Mouse (Mus musculus) lung, adult 2 months (tissue): ENCODE measurements at regions not wholly inside any gene's neighbourhood (a gene's known extent, or its start where the extent isn't known, plus 50 kb on each side); places are given as distances from the start of the nearest gene placed in this dataset.

Experiments
- CTCF ChIP-seq: fragments of 200-500 bp; IDR thresholded peaks from 2 replicates; pipeline ENCODE4 v1.5.1; 2011; ENCODE audit warnings: mild to moderate bottlenecking, low read length, control low read depth; ENCODE audit not compliant: insufficient read depth
- POLR2A ChIP-seq: fragments of 200-500 bp; IDR thresholded peaks from 2 replicates; pipeline ENCODE4 v1.6.1; 2011; ENCODE audit warnings: low read depth, mild to moderate bottlenecking, control low read depth, low read length, borderline replicate concordance; ENCODE audit errors: extremely low read depth

DNA sequence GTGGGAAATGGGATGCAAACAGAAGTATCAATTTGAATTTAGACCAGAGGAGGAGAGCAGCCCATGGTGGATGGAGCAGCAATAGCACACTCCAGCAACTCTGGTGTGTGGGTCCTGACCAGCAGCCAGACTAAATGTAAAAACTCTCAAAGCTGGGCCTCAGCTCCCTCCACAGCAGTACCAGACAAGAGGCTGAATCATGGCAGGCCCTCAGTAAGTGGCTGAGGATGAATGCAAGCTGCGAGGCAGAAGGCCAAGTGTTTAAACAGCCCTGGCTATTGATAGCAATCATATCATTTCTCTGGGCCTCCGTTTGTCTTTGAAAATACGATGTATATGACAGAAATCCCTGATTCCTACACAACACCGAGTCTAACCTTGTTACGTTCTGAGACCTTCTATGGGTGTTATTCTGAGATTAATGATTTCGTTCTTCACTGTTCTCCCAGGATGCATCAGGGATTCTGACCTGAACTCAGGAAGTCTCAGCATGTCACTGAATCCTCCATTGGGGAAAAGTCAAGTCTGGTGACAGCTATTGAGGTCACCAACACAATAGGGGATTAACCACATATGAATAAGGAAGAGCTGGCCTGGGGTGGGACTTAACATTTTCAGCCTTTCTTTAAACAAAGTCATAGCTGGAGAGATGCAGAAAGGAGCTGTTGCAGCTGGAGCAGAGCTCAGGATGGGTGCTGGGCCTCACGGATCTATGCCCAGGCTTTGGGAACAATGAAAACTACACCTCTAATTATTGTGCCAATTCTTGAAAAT lies 124.8 kb downstream of the Spata18 start:
- no peak for TF ChIP-seq POLR2A
- TF ChIP-seq CTCF, result no peak
